Mouse (Mus musculus) CH12.LX (cell line): ENCODE measurements around the gene Pak2. TPM values are rescaled to one million over a fixed set of nuclear protein-coding genes. Genes with fewer than 3 reads are reported as not detected.
A peak's percentile ranks its signal among the peaks of the same experiment; 100 is the strongest.

ENCODE experiments used
- DNase-seq: peaks from one replicate; pipeline ENCODE4 v3.0.0-alpha.2; 2013; ENCODE audit errors: extremely low read depth
- H3K27ac ChIP-seq: 2 replicates; pipeline ENCODE4 v1.5.1; 2012; ENCODE audit warnings: low read depth, mild to moderate bottlenecking, control low read depth, moderate library complexity; ENCODE audit not compliant: insufficient read depth
- H3K27me3 ChIP-seq: replicated peaks from 2 replicates; pipeline ENCODE3; 2012; ENCODE audit warnings: inconsistent platforms
- H3K36me3 ChIP-seq, 2 experiments: replicated peaks in 1 of 2; 2 replicates each; pipeline versions ENCODE3 to v1.6.1; 2012; ENCODE audit warnings: inconsistent platforms in 1 of 2, low read length in 1 of 2, mild to moderate bottlenecking in 1 of 2, mixed read lengths in 1 of 2, moderate library complexity in 1 of 2; ENCODE audit not compliant: control insufficient read depth in 1 of 2, insufficient read depth in 1 of 2
- H3K4me1 ChIP-seq, 2 experiments: 2 replicates each; pipeline ENCODE4 v1.6.1; 2012; ENCODE audit warnings: inconsistent platforms in 1 of 2, moderate library complexity in 1 of 2; ENCODE audit not compliant: insufficient read depth in 2 of 2, control insufficient read depth in 1 of 2
- H3K4me2 ChIP-seq: 2 replicates; pipeline ENCODE4 v1.6.1; 2012; ENCODE audit warnings: low read depth, mild to moderate bottlenecking, control low read depth; ENCODE audit not compliant: poor library complexity, insufficient read depth, severe bottlenecking
- H3K4me3 ChIP-seq, 3 experiments: fragments of 150-350 bp in 1 of 3; sonication (generic) in 1 of 3; replicated peaks in 1 of 3; 2 replicates each; pipeline versions ENCODE3 to v1.5.1; 2011 to 2012; ENCODE audit warnings: low read depth in 2 of 3, low read length in 2 of 3, mild to moderate bottlenecking in 2 of 3, moderate library complexity in 2 of 3, control low read depth in 1 of 3, improper control_type of control experiment in 1 of 3, inconsistent platforms in 1 of 3, mixed read lengths in 1 of 3; ENCODE audit not compliant: poor library complexity in 1 of 3
- H3K79me2 ChIP-seq: replicated peaks from 2 replicates; pipeline ENCODE4 v1.6.1; 2012; ENCODE audit warnings: mild to moderate bottlenecking, moderate library complexity; ENCODE audit not compliant: control insufficient read depth, poor library complexity, insufficient read depth, severe bottlenecking; ENCODE audit errors: extremely low read depth
- H3K9ac ChIP-seq: 2 replicates; pipeline ENCODE4 v1.6.1; 2012; ENCODE audit warnings: low read depth, mild to moderate bottlenecking, control low read depth, moderate library complexity; ENCODE audit not compliant: insufficient read depth
- H3K9me3 ChIP-seq: replicated peaks from 2 replicates; pipeline ENCODE3; 2012; ENCODE audit warnings: low read length, inconsistent platforms, mixed read lengths
- CTCF ChIP-seq, 2 experiments: IDR thresholded peaks in 1 of 2; conservative IDR thresholded peaks in 1 of 2; 2 replicates each; pipeline ENCODE4 v1.5.1; 2011 to 2012; ENCODE audit warnings: low read depth in 2 of 2, low read length in 2 of 2, improper control_type of control experiment in 1 of 2, inconsistent platforms in 1 of 2, mild to moderate bottlenecking in 1 of 2, moderate library complexity in 1 of 2
- EP300 ChIP-seq: IDR thresholded peaks from 2 replicates; pipeline ENCODE4 v1.6.1; 2011; ENCODE audit warnings: low read length, improper control_type of control experiment
- GABPA ChIP-seq: IDR thresholded peaks from 2 replicates; pipeline ENCODE4 v1.6.1; 2012; ENCODE audit warnings: low read depth, low read length, improper control_type of control experiment, inconsistent platforms; ENCODE audit not compliant: insufficient replicate concordance
- RAD21 ChIP-seq: IDR thresholded peaks from 2 replicates; pipeline ENCODE4 v1.6.1; 2011; ENCODE audit warnings: low read depth, mild to moderate bottlenecking, low read length, improper control_type of control experiment, moderate library complexity
- TCF12 ChIP-seq: IDR thresholded peaks from 2 replicates; pipeline ENCODE4 v1.6.1; 2014; ENCODE audit warnings: low read depth, mild to moderate bottlenecking, inconsistent platforms, low read length, improper control_type of control experiment
- USF2 ChIP-seq: conservative IDR thresholded peaks from 2 replicates; pipeline ENCODE4 v1.6.1; 2011; ENCODE audit warnings: low read depth, low read length, improper control_type of control experiment
- dilution Hi-C: fragments of 300-500 bp; cut with MboI; formaldehyde crosslinking; loops from 2 replicates; pipeline ENCODE4 v1.14.3; 2020; ENCODE audit warnings: low sequenced_read_pairs; ENCODE audit not compliant: extremely low pct_unique_long_range_greater_than_20kb, extremely low pct_ligation_motif_present
- in situ Hi-C: fragments of 300-500 bp; cut with MboI; formaldehyde crosslinking; loops from 3 replicates; pipeline ENCODE4 v1.14.3; 2019; ENCODE audit warnings: low sequenced_read_pairs, low pct_ligation_motif_present, low pct_unique_long_range_greater_than_20kb, mixed read lengths
- polyA plus RNA-seq: library from polyadenylated mRNA; unstranded; fragments of >175 nt; gene quantifications from 2 replicates; pipeline ENCODE4 v1.2.1, GENCODE M21; 2012; ENCODE audit warnings: low read depth; ENCODE audit not compliant: insufficient read length
- total RNA-seq, 2 experiments: library from RNA; depleted of rRNA; stranded (reverse); fragments of 300-350 nt in 1 of 2; fragments of >200 nt in 1 of 2; gene quantifications; 2 replicates each; pipeline ENCODE4 v1.2.3; 2012 to 2014

The Pak2 gene
- total and polyA plus RNA-seq, 3 experiments: 37.2 to 79.7 (median 73.1) TPM

- no peaks in the 10 kb centered on the region for H3K9me3 ChIP-seq
- H3K4me1 ChIP-seq: peaks cover 2 to 24% of the 10 kb centered on the region in 2 experiments; a peak in 2 of 4 replicates
- TF ChIP-seq CTCF (conservative IDR thresholded peaks at IDR 0.05 in 1 of 2, IDR thresholded peaks at IDR 0.05 in 1 of 2; ENCODE audit: low read depth in 2 of 2, low read length in 2 of 2) (peak in 1 of 2 experiments; percentile 31; a peak in 1 of 4 replicates), RAD21 (peak; percentile 30), GABPA (no peak)
- dilution Hi-C loops (no loop called here), in situ Hi-C loops (loop anchor here (10.0 kb wide), 1 partner anchor 357 kb away; no protein-coding TSS in a partner anchor)
- no peaks in the 10 kb centered on the region for H3K79me2 ChIP-seq
- H3K4me2 ChIP-seq: no peak overlapping the region
- H3K27ac ChIP-seq: no peak overlapping the region
- DNase-seq: no peak
- no peak overlapping the region for H3K4me3 ChIP-seq
- H3K9ac ChIP-seq: no peak overlapping the region
- H3K36me3 ChIP-seq: peaks cover 18 to 60% of the 10 kb centered on the region in 2 experiments
- no peaks in the 10 kb centered on the region for H3K27me3 ChIP-seq
Observed at GRCm38 (mm10) chr16:32108170-32108569, 29.0 kb upstream of the Pak2 start.

- H3K36me3 ChIP-seq: peaks cover 18 to 66% of the 10 kb centered on the region in 2 experiments
- no peak overlapping the region for H3K9ac ChIP-seq
- H3K4me1 ChIP-seq: peaks cover 0 to 18% of the 10 kb centered on the region in 2 experiments; a peak in 2 of 4 replicates
- in situ Hi-C loops: loop anchor here (10.0 kb wide), 1 partner anchor 357 kb away; no protein-coding TSS in a partner anchor
- DNase-seq: no peak
- no peaks in the 10 kb centered on the region for H3K79me2 ChIP-seq
- TF ChIP-seq EP300 (no peak), USF2 (no peak)
- H3K9me3 ChIP-seq: no peaks in the 10 kb centered on the region
- dilution Hi-C loops: no loop called here
- no peak overlapping the region for H3K4me2 ChIP-seq
- no peak overlapping the region for H3K4me3 ChIP-seq
- no peak overlapping the region for H3K27ac ChIP-seq
- H3K27me3 ChIP-seq: no peaks in the 10 kb centered on the region
Observed at GRCm38 (mm10) chr16:32107342-32108045, 28.4 kb upstream of the Pak2 start.

- in situ Hi-C loops (loop anchor here (10.0 kb wide), 1 partner anchor 359 kb away; no protein-coding TSS in a partner anchor), dilution Hi-C loops (no loop called here)
- no peak overlapping the region for H3K4me3 ChIP-seq
- TF ChIP-seq CTCF (conservative IDR thresholded peaks at IDR 0.05 in 1 of 2, IDR thresholded peaks at IDR 0.05 in 1 of 2; ENCODE audit: low read depth in 2 of 2, low read length in 2 of 2) (peak in 1 of 2 experiments; percentile 40; a peak in 2 of 4 replicates), TCF12 (no peak)
- no peaks in the 10 kb centered on the region for H3K27me3 ChIP-seq
- H3K36me3 ChIP-seq: peaks cover 22 to 75% of the 10 kb centered on the region in 2 experiments
- H3K9ac ChIP-seq: no peak overlapping the region
- no peaks in the 10 kb centered on the region for H3K79me2 ChIP-seq
- peaks cover 0 to 10% of the 10 kb centered on the region in 2 experiments; a peak in 2 of 4 replicates for H3K4me1 ChIP-seq
- no peak overlapping the region for H3K4me2 ChIP-seq
- DNase-seq: no peak
- H3K9me3 ChIP-seq: no peaks in the 10 kb centered on the region
- no peak overlapping the region for H3K27ac ChIP-seq
Observed at GRCm38 (mm10) chr16:32105698-32106097, 26.6 kb upstream of the Pak2 start.
